Mouse (Mus musculus) forebrain, embryonic 13.5 days (tissue): ENCODE measurements around the gene Gm13285. TPM values are rescaled to one million over a fixed set of nuclear protein-coding genes. Genes with fewer than 3 reads are reported as not detected.
A peak's percentile ranks its signal among the peaks of the same experiment; 100 is the strongest.
"Not testable (repeated sequence)": the region's sequence is repeated elsewhere in the genome, so short reads cannot be mapped to it uniquely, and the experiment has no call there.

Source experiments
- ATAC-seq: fragments of 200-750 bp; cut with Nextera tagmentation; 2 replicates; pipeline ENCODE4 v1.8.0; 2017
- H3K27ac ChIP-seq: fragments of 300-500 bp; sonication (generic); 2 replicates; pipeline ENCODE4 v1.5.1; 2015; ENCODE audit warnings: inconsistent platforms, mild to moderate bottlenecking, moderate library complexity
- H3K27me3 ChIP-seq: fragments of 300-500 bp; sonication (generic); 2 replicates; pipeline ENCODE4 v1.6.1; 2015; ENCODE audit warnings: mild to moderate bottlenecking, inconsistent platforms
- H3K36me3 ChIP-seq: fragments of 300-500 bp; sonication (generic); 2 replicates; pipeline ENCODE4 v1.6.1; 2015; ENCODE audit warnings: mild to moderate bottlenecking, inconsistent platforms; ENCODE audit not compliant: poor library complexity, severe bottlenecking
- H3K4me1 ChIP-seq: fragments of 300-500 bp; sonication (generic); 2 replicates; pipeline ENCODE4 v1.6.1; 2015; ENCODE audit warnings: inconsistent platforms
- H3K4me2 ChIP-seq: fragments of 300-500 bp; sonication (generic); 2 replicates; pipeline ENCODE4 v1.6.1; 2015; ENCODE audit warnings: inconsistent platforms, mild to moderate bottlenecking, moderate library complexity
- H3K4me3 ChIP-seq: fragments of 300-500 bp; sonication (generic); 2 replicates; pipeline ENCODE4 v1.5.1; 2015; ENCODE audit warnings: mild to moderate bottlenecking, inconsistent platforms
- H3K9ac ChIP-seq: fragments of 300-500 bp; sonication (generic); 2 replicates; pipeline ENCODE4 v1.6.1; 2015; ENCODE audit warnings: mild to moderate bottlenecking, inconsistent platforms
- H3K9me3 ChIP-seq: fragments of 300-500 bp; sonication (generic); replicated peaks from 2 replicates; pipeline ENCODE4 v1.6.1; 2016; ENCODE audit warnings: inconsistent platforms
- WGBS: fragments of 180-500 bp; shearing (Covaris S2); methylation state at CpG from one replicate; pipeline ENCODE4 v1.1.7; 2015; 5-methylcytosine and 5-hydroxymethylcytosine counted together
- polyA plus RNA-seq: library from polyadenylated mRNA; unstranded; fragments of >200 nt; fragmentation: Nextera tagmentation; extraction: Ambion mirVana; gene quantifications from 2 replicates; pipeline ENCODE4 v1.2.1, GENCODE M21; 2015

Gm13285 gene
- polyA plus RNA-seq, 1 experiment from 2014 or later: not detected

GRCm38 (mm10) chr4:88805231-88805630, 5.8 kb downstream of the Gm13285 start, which contains the start of gene Gm13288:
Gm13288 (plus strand) TSS chr4:88805531.
- Histone ChIP-seq H3K4me3 (peak within 1 kb of the TSS; percentile 27), H3K4me2 (peak within 1 kb of the TSS; percentile 50)
- H3K36me3 ChIP-seq, ATAC-seq, H3K9me3 ChIP-seq, H3K27ac ChIP-seq, H3K9ac ChIP-seq, H3K4me1 ChIP-seq, H3K27me3 ChIP-seq: not testable (repeated sequence)
- WGBS: no CpG with 5 or more reads among the region's 8 CpGs

- H3K36me3 ChIP-seq, H3K27ac ChIP-seq, ATAC-seq, H3K4me1 ChIP-seq, H3K9ac ChIP-seq, H3K9me3 ChIP-seq, H3K27me3 ChIP-seq: not testable (repeated sequence)
- Histone ChIP-seq H3K4me2 (peak overlapping the region; percentile 50), H3K4me3 (peak overlapping the region; percentile 27)
- WGBS: 0% methylated on average over 16 of the region's 34 CpGs
These were observed 6.3 kb downstream of the Gm13285 start for GRCm38 (mm10) chr4:88805761-88806160.

- Histone ChIP-seq H3K27me3 (peaks cover 3% of the 10 kb centered on the region; the same call in 1 of the 2 replicates), H3K9me3 (no peaks in the 10 kb centered on the region), H3K27ac (no peak within 1 kb of the TSS), H3K4me2 (no peak within 1 kb of the TSS), H3K4me1 (no peaks in the 10 kb centered on the region), H3K4me3 (no peak within 1 kb of the TSS), H3K36me3 (no peaks in the 10 kb centered on the region), H3K9ac (no peak within 1 kb of the TSS)
- ATAC-seq: no peak
- WGBS: 57% methylated on average over 3 of the region's 3 CpGs
These were observed 16.5 kb downstream of the Gm13285 start, which contains the start of gene Ifna7 for GRCm38 (mm10) chr4:88815928-88816327. Ifna7 (plus strand) TSS chr4:88816228.

- ATAC-seq: no peak
- 75% methylated on average over 1 of the region's 1 CpGs for WGBS
- Histone ChIP-seq H3K4me3 (no peak within 1 kb of the TSS), H3K9me3 (no peaks in the 10 kb centered on the region), H3K9ac (no peak within 1 kb of the TSS), H3K4me1 (no peaks in the 10 kb centered on the region), H3K27ac (no peak within 1 kb of the TSS), H3K4me2 (no peak within 1 kb of the TSS), H3K36me3 (no peaks in the 10 kb centered on the region), H3K27me3 (peaks cover 3% of the 10 kb centered on the region; the same call in 1 of the 2 replicates)
These were observed 20.2 kb downstream of the Gm13285 start, which contains the start of gene Ifna11 for GRCm38 (mm10) chr4:88819659-88820058. Ifna11 (plus strand) TSS chr4:88819959.

- H3K4me2 ChIP-seq: no peak overlapping the region
- H3K27me3 ChIP-seq: no peaks in the 10 kb centered on the region
- WGBS: 26% methylated on average over 4 of the region's 4 CpGs
- no peaks in the 10 kb centered on the region for H3K9me3 ChIP-seq
- H3K27ac ChIP-seq: no peak overlapping the region
- H3K36me3 ChIP-seq: no peaks in the 10 kb centered on the region
- H3K4me1 ChIP-seq: no peaks in the 10 kb centered on the region
- no peak overlapping the region for H3K9ac ChIP-seq
- ATAC-seq: no peak
- H3K4me3 ChIP-seq: no peak overlapping the region
These were observed 23.5 kb downstream of the Gm13285 start for GRCm38 (mm10) chr4:88822995-88823394.

GRCm38 (mm10) chr4:88827116-88827515, 27.7 kb downstream of the Gm13285 start, which contains the start of gene Ifna6:
Ifna6 (plus strand) TSS chr4:88827416.
- not testable (repeated sequence) for H3K4me3 ChIP-seq, H3K9me3 ChIP-seq, H3K4me1 ChIP-seq, H3K36me3 ChIP-seq, H3K27me3 ChIP-seq, ATAC-seq, H3K4me2 ChIP-seq, H3K9ac ChIP-seq, H3K27ac ChIP-seq

- H3K4me2 ChIP-seq: no peak overlapping the region
- 23% methylated on average over 4 of the region's 4 CpGs for WGBS
- H3K9ac ChIP-seq: no peak overlapping the region
- H3K36me3 ChIP-seq: no peaks in the 10 kb centered on the region
- H3K4me3 ChIP-seq: no peak overlapping the region
- no peak overlapping the region for H3K27ac ChIP-seq
- H3K27me3 ChIP-seq: no peaks in the 10 kb centered on the region
- H3K4me1 ChIP-seq: no peaks in the 10 kb centered on the region
- no peak for ATAC-seq
- no peaks in the 10 kb centered on the region for H3K9me3 ChIP-seq
These were observed 31.1 kb downstream of the Gm13285 start for GRCm38 (mm10) chr4:88830523-88830922.

- not testable (repeated sequence) for H3K4me2 ChIP-seq, H3K9me3 ChIP-seq, H3K4me3 ChIP-seq, H3K27ac ChIP-seq, H3K36me3 ChIP-seq, H3K4me1 ChIP-seq, H3K27me3 ChIP-seq, H3K9ac ChIP-seq, ATAC-seq
- WGBS: 81% methylated on average over 1 of the region's 1 CpGs
These were observed 35.8 kb downstream of the Gm13285 start, which contains the start of gene Ifna5 for GRCm38 (mm10) chr4:88835225-88835624. Ifna5 (plus strand) TSS chr4:88835525.

- 43% methylated on average over 3 of the region's 3 CpGs for WGBS
- H3K36me3 ChIP-seq: no peaks in the 10 kb centered on the region
- no peak overlapping the region for H3K4me3 ChIP-seq
- no peak overlapping the region for H3K9ac ChIP-seq
- no peak overlapping the region for H3K27ac ChIP-seq
- H3K9me3 ChIP-seq: no peaks in the 10 kb centered on the region
- no peak overlapping the region for H3K4me2 ChIP-seq
- ATAC-seq: no peak
- H3K27me3 ChIP-seq: no peaks in the 10 kb centered on the region
- H3K4me1 ChIP-seq: no peaks in the 10 kb centered on the region
These were observed 39.4 kb downstream of the Gm13285 start for GRCm38 (mm10) chr4:88838828-88839227.

- H3K4me1 ChIP-seq: no peaks in the 10 kb centered on the region
- H3K27me3 ChIP-seq: no peaks in the 10 kb centered on the region
- H3K4me2 ChIP-seq: no peak overlapping the region
- H3K4me3 ChIP-seq: no peak overlapping the region
- 69% methylated on average over 3 of the region's 3 CpGs for WGBS
- no peaks in the 10 kb centered on the region for H3K9me3 ChIP-seq
- H3K9ac ChIP-seq: no peak overlapping the region
- ATAC-seq: no peak
- H3K27ac ChIP-seq: no peak overlapping the region
- H3K36me3 ChIP-seq: no peaks in the 10 kb centered on the region
These were observed 40.6 kb downstream of the Gm13285 start for GRCm38 (mm10) chr4:88840058-88840457.

GRCm38 (mm10) chr4:88841438-88841911, 42.0 kb downstream of the Gm13285 start, which contains the start of gene Ifna4:
Ifna4 (plus strand) TSS chr4:88841861.
- 31% methylated on average over 2 of the region's 2 CpGs for WGBS
- ATAC-seq: no peak
- Histone ChIP-seq H3K9me3 (no peaks in the 10 kb centered on the region), H3K27ac (no peak within 1 kb of the TSS), H3K27me3 (no peaks in the 10 kb centered on the region), H3K36me3 (no peaks in the 10 kb centered on the region), H3K9ac (no peak within 1 kb of the TSS), H3K4me1 (no peaks in the 10 kb centered on the region), H3K4me2 (no peak within 1 kb of the TSS), H3K4me3 (no peak within 1 kb of the TSS)

- no peak overlapping the region for H3K9ac ChIP-seq
These were observed 45.9 kb downstream of the Gm13285 start for GRCm38 (mm10) chr4:88845334-88845733.

GRCm38 (mm10) chr4:88849698-88850097, 50.2 kb downstream of the Gm13285 start, which contains the start of gene Ifna1:
Ifna1 (plus strand) TSS chr4:88850087.
- no peak within 1 kb of the TSS for H3K9ac ChIP-seq
- ATAC-seq: no peak
- no peaks in the 10 kb centered on the region for H3K36me3 ChIP-seq
- WGBS: 48% methylated on average over 1 of the region's 1 CpGs
- H3K27me3 ChIP-seq: no peaks in the 10 kb centered on the region
- H3K4me3 ChIP-seq: no peak within 1 kb of the TSS
- no peaks in the 10 kb centered on the region for H3K9me3 ChIP-seq
- no peak within 1 kb of the TSS for H3K4me2 ChIP-seq
- H3K27ac ChIP-seq: no peak within 1 kb of the TSS
- H3K4me1 ChIP-seq: peaks cover 8% of the 10 kb centered on the region

More at GRCm38 (mm10) chr4:88845334-88845733, 45.9 kb downstream of the Gm13285 start:
- Histone ChIP-seq H3K27ac (no peak overlapping the region), H3K27me3 (no peaks in the 10 kb centered on the region), H3K4me3 (no peak overlapping the region), H3K4me2 (no peak overlapping the region), H3K36me3 (no peaks in the 10 kb centered on the region), H3K9me3 (no peaks in the 10 kb centered on the region), H3K4me1 (no peaks in the 10 kb centered on the region)
- no peak for ATAC-seq
- WGBS: 64% methylated on average over 2 of the region's 2 CpGs
